Mouse (Mus musculus): ENCODE results near the gene Palld. TPM values are rescaled to one million over a fixed set of nuclear protein-coding genes. Genes with fewer than 3 reads are reported as not detected.

Palld gene
- polyA plus RNA-seq, 1 experiment, result 58.2 TPM

DNA sequence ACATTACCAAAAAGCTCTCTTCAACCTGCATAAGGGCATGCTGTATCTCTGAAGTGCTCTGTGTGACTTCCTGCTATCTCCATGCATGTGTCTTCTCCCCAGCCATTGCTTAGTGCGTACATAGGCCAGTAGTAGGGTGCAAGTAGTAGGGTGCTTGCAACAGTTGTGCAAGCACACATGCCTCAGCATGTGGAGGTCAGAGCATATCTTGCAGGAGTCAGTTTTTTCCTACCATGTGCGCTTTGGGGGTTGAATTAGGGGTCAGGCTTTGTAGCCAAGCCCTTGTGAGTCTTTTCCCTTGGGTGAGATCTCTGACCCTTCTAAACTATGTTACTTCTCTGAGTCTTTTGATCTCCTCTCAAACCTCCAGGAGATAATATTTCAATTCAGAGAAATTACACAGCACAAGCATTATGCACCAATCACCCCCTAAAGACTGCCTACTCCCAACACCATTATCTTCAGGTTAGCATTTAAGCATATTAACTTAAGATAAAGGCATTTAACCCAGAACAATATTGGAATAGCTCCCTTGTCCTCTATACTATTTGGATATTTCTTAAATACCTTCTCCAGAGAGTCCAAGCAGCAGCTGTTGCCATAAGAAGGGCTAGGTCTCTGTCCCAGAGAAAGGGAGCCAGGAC is 16.8 kb upstream of the Palld start:
- no peak overlapping the region for H3K27ac ChIP-seq (ENCODE audit: insufficient read depth, low read depth, low read length)
- no peak for TF ChIP-seq CTCF (IDR thresholded peaks at IDR 0.05; ENCODE audit: extremely low read depth, insufficient read length, insufficient replicate concordance, low read depth, low read length)
- TF ChIP-seq POLR2A (IDR thresholded peaks at IDR 0.05; ENCODE audit: low read depth, low read length), result no peak
- H3K27me3 ChIP-seq (ENCODE audit: control insufficient read depth, insufficient read depth, low read length), result no peaks in the 10 kb centered on the region
- peaks cover 5% of the 10 kb centered on the region; the same call in 1 of the 2 replicates for H3K4me1 ChIP-seq (ENCODE audit: control insufficient read depth, insufficient read depth, insufficient read length, low read length)
- no peak overlapping the region for H3K4me3 ChIP-seq (ENCODE audit: low read depth, low read length)
- 96% methylated on average over 2 of the region's 2 CpGs for WGBS
- H3K36me3 ChIP-seq (ENCODE audit: control insufficient read depth, insufficient read depth, low read length), result no peaks in the 10 kb centered on the region

DNA sequence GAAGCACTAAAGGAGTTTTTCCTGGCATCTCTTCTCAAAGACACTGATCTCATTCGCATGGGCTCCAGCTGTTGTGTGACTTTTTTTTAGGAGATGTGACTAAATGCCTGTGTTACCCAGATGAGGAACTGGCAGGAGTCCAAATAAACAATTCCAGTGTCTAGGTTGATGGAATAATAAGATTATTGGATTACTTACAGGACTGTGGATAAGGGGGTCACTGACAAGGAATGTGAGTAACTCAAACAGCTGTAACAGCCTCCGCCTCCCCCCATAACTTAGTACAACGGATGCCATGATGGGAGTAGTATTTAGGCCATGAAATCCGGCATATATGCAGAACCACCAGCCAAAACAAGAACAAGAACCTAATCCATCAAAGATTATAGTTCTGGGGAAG is 14.8 kb upstream of the Palld start:
- 88% methylated on average over 4 of the region's 4 CpGs for WGBS
- no peak overlapping the region for H3K27ac ChIP-seq (ENCODE audit: insufficient read depth, low read depth, low read length)
- H3K4me3 ChIP-seq (ENCODE audit: low read depth, low read length), result no peak overlapping the region
- no peaks in the 10 kb centered on the region for H3K27me3 ChIP-seq (ENCODE audit: control insufficient read depth, insufficient read depth, low read length)
- peaks cover 2% of the 10 kb centered on the region; the same call in 1 of the 2 replicates for H3K4me1 ChIP-seq (ENCODE audit: control insufficient read depth, insufficient read depth, insufficient read length, low read length)
- no peaks in the 10 kb centered on the region for H3K36me3 ChIP-seq (ENCODE audit: control insufficient read depth, insufficient read depth, low read length)
- TF ChIP-seq POLR2A (IDR thresholded peaks at IDR 0.05; ENCODE audit: low read depth, low read length) (no peak), CTCF (IDR thresholded peaks at IDR 0.05; ENCODE audit: extremely low read depth, insufficient read length, insufficient replicate concordance, low read depth, low read length) (no peak)

DNA sequence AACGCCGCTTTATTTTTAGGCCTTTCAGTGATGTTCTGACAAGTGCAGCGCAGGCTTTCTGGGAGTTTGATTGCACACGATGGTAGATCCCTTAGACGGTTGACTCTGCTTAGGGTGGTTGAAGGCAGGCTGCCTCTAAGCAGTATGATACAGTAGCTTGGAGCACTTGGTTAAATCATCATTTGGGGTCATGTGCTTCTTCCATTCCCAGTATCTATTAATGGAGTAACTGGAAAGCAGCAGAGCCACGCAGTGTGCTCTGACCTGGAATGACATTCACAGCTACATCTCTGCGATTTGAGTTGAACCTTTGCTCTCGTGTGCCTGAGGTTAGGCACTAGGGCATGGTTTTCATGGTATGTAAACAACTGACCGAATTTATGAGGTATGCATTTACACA is 11.5 kb upstream of the Palld start:
- Histone ChIP-seq H3K27me3 (ENCODE audit: control insufficient read depth, insufficient read depth, low read length) (no peaks in the 10 kb centered on the region), H3K4me1 (ENCODE audit: control insufficient read depth, insufficient read depth, insufficient read length, low read length) (peaks cover 10% of the 10 kb centered on the region; the same call in 1 of the 2 replicates), H3K4me3 (ENCODE audit: low read depth, low read length) (no peak overlapping the region), H3K36me3 (ENCODE audit: control insufficient read depth, insufficient read depth, low read length) (no peaks in the 10 kb centered on the region), H3K27ac (ENCODE audit: insufficient read depth, low read depth, low read length) (no peak overlapping the region)
- 69% methylated on average over 9 of the region's 9 CpGs for WGBS
- no peak for TF ChIP-seq CTCF (IDR thresholded peaks at IDR 0.05; ENCODE audit: extremely low read depth, insufficient read length, insufficient replicate concordance, low read depth, low read length)
- no peak for TF ChIP-seq POLR2A (IDR thresholded peaks at IDR 0.05; ENCODE audit: low read depth, low read length)

DNA sequence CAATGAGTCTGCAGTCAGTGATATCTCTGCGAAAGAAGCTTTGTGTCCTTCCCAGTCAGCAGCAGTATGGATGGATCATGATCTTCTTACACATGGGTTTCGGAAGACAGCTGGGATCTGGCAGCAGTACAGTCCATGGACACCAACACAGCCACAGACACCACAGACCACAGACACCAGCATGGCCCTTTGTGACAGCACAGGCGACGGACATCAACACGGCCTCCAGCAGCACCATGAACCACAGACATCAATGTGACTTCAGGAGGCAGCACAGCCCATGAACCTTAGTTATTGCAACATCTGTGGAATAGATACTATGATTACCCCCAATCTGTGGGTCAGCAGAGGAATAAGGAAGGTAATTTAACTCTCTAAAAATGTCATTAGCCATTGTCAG is 10.3 kb upstream of the Palld start:
- no peak overlapping the region for H3K4me3 ChIP-seq (ENCODE audit: low read depth, low read length)
- WGBS, result 94% methylated on average over 5 of the region's 5 CpGs
- TF ChIP-seq POLR2A (IDR thresholded peaks at IDR 0.05; ENCODE audit: low read depth, low read length) (no peak), CTCF (IDR thresholded peaks at IDR 0.05; ENCODE audit: extremely low read depth, insufficient read length, insufficient replicate concordance, low read depth, low read length) (no peak)
- no peak overlapping the region for H3K27ac ChIP-seq (ENCODE audit: insufficient read depth, low read depth, low read length)
- no peaks in the 10 kb centered on the region for H3K36me3 ChIP-seq (ENCODE audit: control insufficient read depth, insufficient read depth, low read length)
- H3K4me1 ChIP-seq (ENCODE audit: control insufficient read depth, insufficient read depth, insufficient read length, low read length), result peaks cover 12% of the 10 kb centered on the region; the same call in 1 of the 2 replicates
- H3K27me3 ChIP-seq (ENCODE audit: control insufficient read depth, insufficient read depth, low read length), result no peaks in the 10 kb centered on the region

DNA sequence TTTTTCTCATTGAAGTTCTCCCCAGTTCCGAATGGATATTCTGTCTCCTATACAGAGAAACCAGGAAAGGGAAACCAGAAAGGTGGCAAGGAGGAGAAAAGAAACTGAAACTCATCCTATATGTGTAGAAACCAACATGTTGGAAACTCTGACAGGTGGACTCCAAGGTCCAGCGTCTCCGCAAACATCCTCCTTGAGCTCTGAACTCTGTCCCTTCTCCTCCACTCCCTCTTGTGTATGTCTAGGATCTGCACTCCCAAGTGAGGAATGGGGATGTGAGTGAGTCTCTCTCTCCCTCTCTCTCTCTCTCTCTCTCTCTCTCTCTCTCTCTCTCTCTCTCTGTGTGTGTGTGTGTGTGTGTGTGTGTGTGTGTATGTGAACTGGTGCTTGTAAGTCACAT is 6.8 kb upstream of the Palld start:
- TF ChIP-seq CTCF (IDR thresholded peaks at IDR 0.05; ENCODE audit: extremely low read depth, insufficient read length, insufficient replicate concordance, low read depth, low read length) (no peak), POLR2A (IDR thresholded peaks at IDR 0.05; ENCODE audit: low read depth, low read length) (no peak)
- WGBS, result 26% methylated on average over 3 of the region's 3 CpGs
- no peaks in the 10 kb centered on the region for H3K27me3 ChIP-seq (ENCODE audit: control insufficient read depth, insufficient read depth, low read length)
- H3K36me3 ChIP-seq (ENCODE audit: control insufficient read depth, insufficient read depth, low read length), result no peaks in the 10 kb centered on the region
- H3K4me1 ChIP-seq (ENCODE audit: control insufficient read depth, insufficient read depth, insufficient read length, low read length), result peaks cover 10% of the 10 kb centered on the region; the same call in 1 of the 2 replicates
- H3K27ac ChIP-seq (ENCODE audit: insufficient read depth, low read depth, low read length), result peak overlapping the region; percentile 96
- H3K4me3 ChIP-seq (ENCODE audit: low read depth, low read length), result peak overlapping the region; percentile 9; the same call in 1 of the 2 replicates

DNA sequence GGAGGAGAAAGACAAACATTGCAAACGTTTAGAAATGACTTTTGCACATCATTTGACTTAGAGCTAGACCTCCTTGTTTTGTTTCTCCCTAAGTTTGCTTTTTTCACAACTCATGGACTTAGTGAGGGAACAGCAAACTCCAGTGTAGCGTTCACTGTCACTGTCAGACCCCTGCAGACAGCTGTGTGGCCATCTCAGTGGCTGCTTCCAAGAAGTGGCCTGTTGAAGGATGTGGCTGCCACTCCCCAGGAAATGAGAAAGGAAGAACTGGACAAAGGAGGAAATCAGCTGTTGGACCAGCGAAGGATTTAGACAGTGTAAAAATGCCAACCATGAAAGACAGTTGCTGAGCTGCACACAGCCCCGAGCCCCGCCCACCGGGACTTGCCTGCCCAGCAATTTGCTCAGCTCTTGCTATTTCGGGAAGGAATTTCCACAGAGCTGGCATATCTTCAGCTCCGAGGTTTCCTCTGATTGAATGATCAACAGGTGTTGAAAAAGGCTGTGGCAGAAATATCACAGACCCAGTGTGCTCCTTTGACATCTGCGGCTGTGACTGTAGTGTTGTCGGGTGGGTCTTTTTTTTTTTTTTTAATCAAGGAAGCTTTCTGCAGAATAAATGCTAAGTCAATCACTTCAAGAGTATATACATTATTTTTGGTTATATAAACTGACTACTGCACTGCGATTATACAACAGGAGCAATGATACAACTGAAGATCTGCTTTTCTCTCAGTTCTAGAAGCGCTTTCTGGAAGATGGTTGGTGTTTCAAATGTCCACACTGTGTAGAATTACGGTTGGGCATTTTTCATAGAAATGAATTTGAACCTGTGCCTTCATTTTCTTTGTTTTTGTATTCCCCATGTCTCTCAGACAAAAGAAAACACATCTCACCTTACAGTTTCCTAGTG is 6.1 kb upstream of the Palld start:
- Histone ChIP-seq H3K4me1 (ENCODE audit: control insufficient read depth, insufficient read depth, insufficient read length, low read length) (peaks cover 10% of the 10 kb centered on the region; the same call in 1 of the 2 replicates), H3K27me3 (ENCODE audit: control insufficient read depth, insufficient read depth, low read length) (no peaks in the 10 kb centered on the region), H3K27ac (ENCODE audit: insufficient read depth, low read depth, low read length) (peak overlapping the region; percentile 68), H3K36me3 (ENCODE audit: control insufficient read depth, insufficient read depth, low read length) (no peaks in the 10 kb centered on the region), H3K4me3 (ENCODE audit: low read depth, low read length) (0 out of 2 replicates have a peak overlapping the region, but pooled peaks have one; percentile 3)
- TF ChIP-seq CTCF (IDR thresholded peaks at IDR 0.05; ENCODE audit: extremely low read depth, insufficient read length, insufficient replicate concordance, low read depth, low read length) (no peak), POLR2A (IDR thresholded peaks at IDR 0.05; ENCODE audit: low read depth, low read length) (no peak)
- 30% methylated on average over 13 of the region's 13 CpGs for WGBS

All from small intestine, adult 2 months (tissue).